In the genomic region with DNA sequence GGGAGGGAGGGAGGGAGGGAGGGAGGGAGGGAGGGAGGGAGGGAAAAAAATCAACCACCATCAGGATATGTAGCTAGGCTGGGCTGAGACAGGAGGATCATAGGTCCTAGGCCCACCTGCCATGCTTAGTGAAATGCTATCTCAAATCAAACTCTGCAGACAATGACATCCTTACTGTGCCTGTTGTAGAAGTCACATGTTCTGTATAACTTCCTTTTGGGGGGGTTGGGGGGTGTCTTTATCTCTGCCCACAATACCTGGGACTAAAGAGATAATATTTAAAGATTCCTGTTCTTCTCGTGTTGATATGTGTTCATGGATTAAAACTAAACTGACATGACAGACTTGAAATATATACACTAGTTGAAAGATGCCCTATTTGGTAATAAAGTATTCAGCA, we compare ENCODE assay signal across 22 mouse cellular contexts.
"Had no signal": no experiment of that assay in that cellular context is flagged by ENCODE, and none has a peak within 500 bp of the region (broad histone marks: within the 10 kb centered on the region; RNA-seq: fewer than 3 reads in every experiment).

No protein-coding gene starts in this region.

- H3K9me3 ChIP-seq: kidney, embryonic 15.5 days; limb, embryonic 10.5 days; limb, embryonic 13.5 days; lung, embryonic 15.5 days; megakaryocyte, embryonic 14.5 days had no signal

- H3K4me2 ChIP-seq: kidney, embryonic 15.5 days; limb, embryonic 13.5 days; lung, embryonic 15.5 days; midbrain, embryonic 11.5 days had no signal

- H3K27ac ChIP-seq: kidney, embryonic 15.5 days; limb, embryonic 10.5 days; limb, embryonic 13.5 days; lung, embryonic 15.5 days; stomach, postnatal 0 days had no signal

- H3K36me3 ChIP-seq: kidney, embryonic 15.5 days; limb, embryonic 10.5 days; limb, embryonic 13.5 days; lung, embryonic 15.5 days had no signal

- H3K27me3 ChIP-seq: kidney, embryonic 15.5 days; limb, embryonic 13.5 days; lung, embryonic 15.5 days; megakaryocyte, embryonic 14.5 days had no signal

- H3K9ac ChIP-seq: kidney, embryonic 15.5 days; limb, embryonic 13.5 days; lung, embryonic 15.5 days had no signal

- DNase-seq: kidney, adult 11 months; kidney, adult 8-10 months; kidney, postnatal 10 days; kidney, postnatal 36 days; layer of hippocampus, adult 9-11 months; lung, adult 18-20 months; lung, postnatal 10 days; lung, postnatal 36 days; midbrain, embryonic 14.5 days; right cerebral cortex, adult 18-20 months; right cerebral cortex, postnatal 14 days; right cerebral cortex, postnatal 4 days; thymus, adult 2 months; thymus, postnatal 14 days; thymus, postnatal 4 days had no signal

- H3K4me3 ChIP-seq: kidney, embryonic 15.5 days; limb, embryonic 10.5 days; limb, embryonic 13.5 days; lung, embryonic 15.5 days; megakaryocyte, embryonic 14.5 days had no signal
